Mouse (Mus musculus): ENCODE results near the gene Hsdl1.

Hsdl1 gene

DNA sequence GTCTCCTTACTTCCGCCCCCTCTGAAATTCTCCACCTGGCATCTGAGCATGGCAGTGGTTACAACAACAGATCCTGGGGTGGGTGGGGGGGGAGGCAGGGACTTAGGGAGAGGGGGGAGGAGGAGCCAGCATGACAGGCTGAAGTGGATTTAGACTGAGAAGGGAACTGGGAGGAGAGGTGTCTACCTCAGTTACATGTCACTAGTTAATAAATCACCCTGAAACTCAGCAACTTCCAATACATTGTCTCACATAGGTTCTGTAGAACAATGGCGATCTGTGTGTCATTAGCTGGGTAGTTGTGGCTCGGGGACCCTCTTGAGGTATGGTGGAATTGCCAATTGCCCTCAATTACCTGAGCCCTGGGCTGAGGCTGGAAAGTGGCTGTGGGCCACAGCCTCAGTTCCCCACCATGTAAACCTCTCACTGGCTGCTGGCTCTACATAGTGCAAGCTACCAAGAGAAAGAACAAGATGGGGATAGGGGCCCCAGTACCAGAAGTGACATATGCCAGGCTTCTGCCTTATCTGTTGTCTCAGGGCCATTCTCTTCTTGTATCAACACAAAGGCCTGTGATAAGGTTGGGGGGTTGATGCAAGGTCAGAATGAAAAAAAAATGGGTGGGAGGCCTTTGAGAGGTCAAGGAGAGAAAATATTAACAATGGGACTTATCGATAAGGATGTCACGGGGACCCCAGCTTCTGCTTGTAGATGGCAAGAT lies 5.6 kb upstream of the Hsdl1 start:
- DNase-seq (ENCODE audit: low read depth in 1 of 2, low spot score in 2 of 2): no peak

DNA sequence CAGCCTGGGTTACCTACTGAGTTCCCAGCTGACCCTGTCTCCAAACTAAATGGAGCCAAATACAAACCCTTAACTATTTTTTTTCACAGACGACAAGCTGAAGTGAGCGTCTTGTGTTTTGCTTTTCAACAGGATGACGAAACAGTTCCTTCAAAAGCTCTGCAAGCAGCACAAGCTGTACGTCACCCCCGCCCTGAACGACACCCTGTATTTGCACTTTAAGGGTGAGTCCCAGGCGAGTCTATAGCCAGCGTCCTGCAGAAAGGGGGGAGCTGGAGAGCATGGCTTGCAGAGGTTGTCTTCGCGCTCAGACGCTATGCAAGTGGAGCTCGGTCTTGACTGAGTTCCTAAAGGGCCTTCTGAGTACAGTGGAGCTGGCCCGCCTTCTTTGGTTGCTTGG lies 4.1 kb upstream of the Hsdl1 start:
- no peak for DNase-seq (ENCODE audit: low read depth in 1 of 2, low spot score in 2 of 2)

DNA sequence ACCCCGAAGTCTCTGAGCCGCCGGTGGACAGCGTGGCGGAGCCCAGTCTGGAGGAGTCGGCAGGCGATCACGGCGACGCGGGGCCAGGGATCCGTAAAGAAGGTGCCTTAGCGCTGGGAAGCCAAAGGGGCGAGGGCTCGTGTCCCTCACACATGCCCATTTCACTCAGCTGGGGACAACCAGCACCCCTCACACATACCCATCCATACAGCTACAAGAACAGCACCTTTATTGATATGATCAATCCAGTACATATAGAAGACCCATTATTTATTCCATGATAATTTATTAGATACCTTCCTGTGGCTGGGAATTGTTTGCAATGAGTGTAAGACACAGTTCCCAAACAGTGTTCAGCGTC lies 363 bp upstream of the Hsdl1 start:
- DNase-seq (ENCODE audit: low read depth in 1 of 2, low spot score in 2 of 2): no peak

DNA sequence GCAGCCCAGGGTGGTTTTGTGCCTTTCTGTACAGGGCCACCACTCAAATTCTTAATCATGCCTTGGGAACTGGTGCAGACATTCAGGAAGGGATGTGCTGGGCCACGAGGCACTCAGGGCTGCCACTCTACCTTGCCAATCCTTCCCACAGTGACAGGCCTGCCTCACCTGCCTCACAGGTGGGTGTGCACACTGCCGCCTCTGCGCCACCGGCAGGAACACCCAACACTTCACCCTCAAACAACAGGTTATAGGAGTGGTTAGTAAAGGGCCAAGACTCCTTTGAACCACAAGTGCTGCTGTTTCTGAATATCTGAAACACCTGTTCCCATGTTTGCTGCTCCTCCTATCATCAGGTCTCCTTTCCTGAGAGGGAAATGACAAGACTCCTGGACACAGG lies 2.6 kb downstream of the Hsdl1 start:
- DNase-seq (ENCODE audit: low read depth in 1 of 2, low spot score in 2 of 2): no peak

DNA sequence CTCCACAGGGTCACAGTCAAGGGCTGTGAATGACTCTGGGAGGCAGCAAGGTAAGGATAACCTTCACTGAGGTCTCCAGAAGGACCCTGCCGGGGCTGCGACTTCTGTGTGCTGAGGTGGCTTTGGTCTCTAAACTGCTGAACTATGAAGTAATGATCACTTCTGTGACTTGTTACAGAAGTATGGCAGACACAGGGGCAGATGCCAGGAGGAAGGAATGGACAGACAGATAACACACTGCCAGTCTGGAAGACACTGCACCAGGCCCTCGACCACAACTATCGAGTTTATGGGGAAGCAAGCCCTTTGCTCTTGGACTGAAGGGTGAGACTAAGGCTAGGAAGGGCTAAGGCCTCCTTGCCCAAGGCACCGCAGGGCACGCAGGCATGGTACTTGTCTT lies 3.8 kb downstream of the Hsdl1 start:
- DNase-seq (ENCODE audit: low read depth in 1 of 2, low spot score in 2 of 2): no peak

DNA sequence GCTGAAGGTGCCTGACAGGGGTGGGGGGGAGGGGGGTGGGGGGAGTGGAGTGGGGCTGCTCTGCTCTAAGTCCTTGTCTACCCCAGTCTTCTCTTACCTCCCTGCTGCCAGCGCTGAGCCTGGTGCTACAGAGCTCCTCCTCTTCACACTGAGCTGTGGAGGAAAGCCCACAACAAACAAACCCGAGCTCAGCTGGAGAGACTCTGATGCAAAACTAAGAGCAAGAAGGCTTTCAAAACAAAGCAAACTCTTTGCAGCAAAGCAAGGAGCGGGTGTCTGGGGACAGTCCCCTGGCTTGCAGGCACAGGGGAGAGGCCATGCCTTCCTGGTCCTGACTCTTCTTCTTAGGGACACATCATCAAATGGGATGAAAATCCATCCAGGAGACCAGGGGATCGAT lies 5.1 kb downstream of the Hsdl1 start:
- DNase-seq (ENCODE audit: low read depth in 1 of 2, low spot score in 2 of 2): no peak

DNA sequence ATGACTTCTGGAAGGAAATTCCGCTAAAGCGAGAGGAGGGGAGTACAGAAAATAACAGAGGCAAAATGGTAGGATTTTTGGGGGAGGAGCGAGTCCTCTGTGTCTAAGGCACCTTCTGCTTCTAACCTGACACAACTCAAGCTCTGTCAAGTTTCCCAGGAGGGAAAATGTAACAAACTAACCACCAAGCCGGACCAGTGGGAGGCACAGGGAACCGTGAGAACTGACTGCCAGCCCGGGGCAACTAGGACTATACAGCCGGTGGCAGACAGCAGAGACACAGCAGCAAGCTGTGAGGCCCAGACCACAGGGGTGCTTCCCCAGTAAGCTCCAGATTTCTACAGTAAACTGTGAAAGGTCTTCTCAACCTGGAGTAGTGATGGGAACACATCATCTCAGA lies 6.0 kb downstream of the Hsdl1 start:
- no peak for DNase-seq (ENCODE audit: low read depth in 1 of 2, low spot score in 2 of 2)

DNA sequence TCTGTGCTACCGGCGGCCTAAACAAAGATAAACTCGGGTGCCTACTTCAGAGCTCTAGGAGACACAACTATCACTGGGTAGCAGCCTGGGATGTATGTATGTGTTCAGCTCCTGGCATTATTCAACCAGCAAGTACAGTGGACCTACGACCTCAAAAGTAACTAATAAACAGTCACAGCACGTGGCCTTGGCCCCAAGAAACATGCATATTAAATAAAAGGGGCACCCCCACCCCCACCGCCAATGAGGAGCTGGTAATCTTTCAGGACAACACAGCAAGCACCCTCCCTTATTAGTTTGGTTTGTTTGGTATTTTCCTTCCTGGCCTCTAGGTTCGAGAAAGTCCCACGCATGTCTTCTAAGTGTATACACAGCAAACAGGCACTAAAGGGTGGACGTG lies 6.7 kb downstream of the Hsdl1 start:
- DNase-seq (ENCODE audit: low read depth in 1 of 2, low spot score in 2 of 2): no peak

DNA sequence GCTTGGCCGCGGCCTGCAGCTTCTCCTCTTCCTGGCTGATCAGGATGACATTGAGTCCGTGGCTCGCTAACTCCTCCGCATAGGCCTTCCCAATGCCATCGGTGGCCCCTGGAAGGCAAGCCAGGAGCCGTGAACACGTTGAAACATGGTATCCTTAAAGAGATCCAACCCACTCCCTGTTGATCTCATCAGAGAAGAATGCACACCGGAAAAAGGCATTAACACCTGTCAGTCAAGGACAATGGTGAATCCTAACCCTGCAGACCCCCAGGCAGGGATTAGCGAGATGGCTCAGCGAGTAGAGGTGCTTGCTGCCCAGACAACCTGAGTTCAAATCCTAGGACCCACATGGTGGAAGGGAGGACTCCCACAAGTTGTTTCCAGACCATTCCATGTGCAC lies 8.6 kb downstream of the Hsdl1 start:
- DNase-seq (ENCODE audit: low read depth in 1 of 2, low spot score in 2 of 2): no peak

DNA sequence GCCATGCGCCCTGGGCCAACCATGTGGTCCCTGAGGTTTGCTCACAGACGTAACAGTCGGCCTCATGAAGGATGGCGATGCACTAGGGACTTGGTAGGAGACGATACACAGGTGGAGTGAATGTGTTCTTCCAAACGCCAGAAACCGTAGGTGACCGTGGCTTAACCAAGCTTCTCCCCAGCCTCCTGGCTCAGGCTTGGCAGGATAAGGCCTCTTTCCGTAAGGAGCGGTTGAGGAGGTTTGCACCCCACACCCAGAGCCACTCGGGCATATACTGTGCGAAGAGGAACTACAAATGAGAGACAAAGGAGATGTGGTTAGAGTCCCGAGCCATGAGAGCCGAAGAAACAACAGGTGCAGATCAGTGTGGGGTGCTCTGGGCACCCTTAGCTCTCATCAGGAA lies 11.1 kb downstream of the Hsdl1 start:
- DNase-seq (ENCODE audit: low read depth in 1 of 2, low spot score in 2 of 2): no peak

DNA sequence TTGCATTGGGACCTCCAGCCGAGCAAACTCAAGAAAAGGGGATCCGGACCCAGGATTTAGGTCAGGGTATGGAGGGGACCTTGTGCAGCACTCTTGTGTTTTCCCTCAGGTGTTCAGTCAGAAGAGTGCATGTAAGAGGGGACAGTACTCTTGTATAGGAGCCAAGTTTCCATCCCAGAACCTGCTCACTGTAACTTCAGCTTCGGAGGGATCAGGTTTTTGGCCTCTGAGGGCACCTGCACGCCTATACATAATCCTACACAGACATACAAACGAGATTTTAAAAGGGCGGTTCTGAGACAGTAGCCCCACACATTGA lies 15.6 kb downstream of the Hsdl1 start:
- DNase-seq (ENCODE audit: low read depth in 1 of 2, low spot score in 2 of 2): no peak

DNA sequence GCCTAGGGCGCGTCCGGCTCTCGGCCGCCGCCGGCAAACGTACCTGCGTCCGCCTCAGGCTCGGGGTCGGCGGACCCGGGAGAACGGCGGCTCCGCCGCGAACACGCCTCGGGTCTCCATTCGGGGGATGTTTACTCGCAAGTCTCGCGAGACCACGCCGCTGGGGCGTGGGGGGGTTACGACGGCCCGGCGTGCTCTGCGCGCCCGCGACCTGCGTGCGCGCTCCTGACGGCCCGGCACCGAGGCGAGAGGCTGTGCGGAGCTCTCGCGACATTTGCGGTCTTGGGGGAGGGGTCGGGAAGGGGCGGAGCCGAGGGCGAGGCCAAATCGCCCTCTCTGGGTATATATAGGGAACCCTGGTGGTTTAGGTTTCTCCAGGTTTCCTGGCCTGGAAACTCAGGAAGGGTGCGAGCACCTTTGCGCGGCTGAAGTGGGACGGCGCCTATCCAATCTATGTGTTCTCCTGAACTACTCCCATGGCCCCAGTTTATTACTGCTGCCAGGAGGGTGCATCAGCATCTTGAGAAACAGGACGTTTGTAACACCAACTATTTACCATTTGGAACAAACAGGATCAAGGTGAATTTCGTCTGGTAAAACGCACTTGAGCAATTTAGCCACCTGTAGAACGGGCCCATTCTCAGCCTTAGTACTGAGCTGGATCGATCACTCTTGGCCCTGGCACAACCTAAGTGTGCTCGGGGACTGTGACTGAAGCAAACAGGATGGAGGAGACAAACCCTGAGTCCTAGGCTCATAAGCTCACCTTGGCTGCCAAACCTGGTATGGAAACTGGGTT lies 16.2 kb downstream of the Hsdl1 start, which contains the start of gene Mbtps1:
Gene Mbtps1, minus strand, starts transcription at position 133 of the 799 bp plus-strand sequence.
- peak; percentile 90 to 99 for DNase-seq (ENCODE audit: low read depth in 1 of 2, low spot score in 2 of 2)

DNA sequence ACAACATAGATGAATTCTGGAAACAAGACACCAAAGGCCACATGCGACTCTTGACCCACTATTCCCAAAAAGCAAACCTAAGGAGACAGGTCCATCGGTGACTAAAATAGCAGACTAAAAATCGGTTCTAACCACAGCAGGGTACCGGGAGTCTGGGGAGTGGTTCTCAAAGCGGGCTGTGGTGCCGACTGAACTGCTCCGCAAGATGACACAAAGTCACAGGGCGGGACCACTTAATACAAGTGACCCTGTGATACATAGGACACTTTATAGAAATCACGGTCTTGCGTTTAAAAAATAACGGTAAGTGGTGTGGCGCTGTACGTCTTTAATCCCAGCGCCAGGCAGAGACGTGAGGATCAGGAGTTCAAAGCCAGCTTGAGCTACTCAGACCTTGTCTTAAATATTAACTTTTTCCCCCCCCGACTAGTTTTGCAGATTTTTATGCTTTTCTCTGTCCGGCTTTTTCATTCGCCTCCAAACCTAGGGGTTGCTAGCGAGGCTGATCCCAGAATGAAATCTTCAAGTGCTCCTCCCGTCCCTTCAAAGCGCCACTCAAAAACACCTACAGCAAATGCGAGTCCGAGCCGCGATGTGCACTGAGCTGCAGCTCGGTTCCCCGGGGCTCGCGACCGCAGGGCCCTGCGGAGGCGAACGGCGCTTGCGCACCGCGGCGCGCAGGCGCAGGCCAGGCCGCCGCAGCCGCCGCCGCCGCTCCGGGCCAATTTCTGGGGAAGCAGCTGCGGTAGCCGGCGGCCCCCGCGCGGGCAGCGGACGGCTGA lies 17.0 kb downstream of the Hsdl1 start:
- DNase-seq (ENCODE audit: low read depth in 1 of 2, low spot score in 2 of 2): no peak

DNA sequence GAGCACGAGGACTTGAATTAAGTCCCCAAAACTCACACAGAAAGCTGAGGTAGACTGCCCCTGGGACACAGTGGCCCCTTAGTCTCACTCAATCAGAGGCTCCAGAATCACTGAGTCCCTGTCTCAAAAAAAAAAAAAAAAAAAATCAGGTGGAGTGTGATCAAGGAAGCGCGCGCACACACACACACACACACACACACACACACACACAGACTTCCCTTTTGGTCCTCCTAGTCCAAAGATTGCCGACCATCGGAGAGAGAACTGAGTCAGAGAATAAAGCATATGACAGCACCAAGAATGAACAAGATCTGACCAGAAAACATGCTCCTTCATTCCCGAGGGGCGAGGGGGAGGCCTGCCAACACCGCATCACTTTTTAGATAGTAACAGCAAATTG lies 17.9 kb downstream of the Hsdl1 start:
- DNase-seq (ENCODE audit: low read depth in 1 of 2, low spot score in 2 of 2): no peak

DNA sequence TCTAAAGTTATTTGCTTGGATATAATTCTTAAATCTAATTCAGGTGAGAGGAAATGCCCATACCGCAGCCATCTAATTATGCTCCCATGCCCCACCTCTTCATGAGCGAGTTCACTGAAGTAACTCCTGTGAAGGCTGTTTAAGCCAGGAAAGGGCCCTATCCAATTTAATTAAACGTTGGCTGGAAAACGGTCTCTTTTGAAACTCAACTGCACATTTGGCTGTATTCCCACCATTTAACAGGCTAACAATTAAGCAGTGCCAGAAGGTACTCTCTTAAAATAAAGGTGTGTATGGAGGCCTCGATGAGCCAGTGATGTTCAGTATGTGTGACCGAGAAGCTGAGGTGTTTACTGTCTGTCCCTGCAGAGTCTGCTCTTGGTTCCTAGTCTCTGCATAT lies 19.1 kb downstream of the Hsdl1 start:
- DNase-seq (ENCODE audit: low read depth in 1 of 2, low spot score in 2 of 2): no peak

DNA sequence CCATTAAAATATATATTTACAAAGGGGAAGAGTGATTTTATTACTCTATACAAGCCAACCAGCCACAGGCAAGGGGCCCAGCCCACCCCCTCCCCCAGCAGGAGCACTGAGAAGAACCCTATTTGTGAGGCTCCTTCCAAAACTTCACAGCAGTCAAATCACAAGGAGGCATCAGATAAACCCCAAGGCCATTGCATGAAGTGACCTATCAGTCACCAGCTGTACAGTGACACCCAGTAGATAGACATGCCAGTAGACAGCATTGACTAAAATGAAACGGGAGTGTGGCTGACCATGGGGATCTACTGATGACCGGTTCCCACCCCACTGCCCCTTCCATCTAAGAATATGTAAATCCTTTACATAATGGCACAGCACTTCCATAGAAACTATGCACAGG lies 22.0 kb downstream of the Hsdl1 start:
- no peak for DNase-seq (ENCODE audit: low read depth in 1 of 2, low spot score in 2 of 2)

DNA sequence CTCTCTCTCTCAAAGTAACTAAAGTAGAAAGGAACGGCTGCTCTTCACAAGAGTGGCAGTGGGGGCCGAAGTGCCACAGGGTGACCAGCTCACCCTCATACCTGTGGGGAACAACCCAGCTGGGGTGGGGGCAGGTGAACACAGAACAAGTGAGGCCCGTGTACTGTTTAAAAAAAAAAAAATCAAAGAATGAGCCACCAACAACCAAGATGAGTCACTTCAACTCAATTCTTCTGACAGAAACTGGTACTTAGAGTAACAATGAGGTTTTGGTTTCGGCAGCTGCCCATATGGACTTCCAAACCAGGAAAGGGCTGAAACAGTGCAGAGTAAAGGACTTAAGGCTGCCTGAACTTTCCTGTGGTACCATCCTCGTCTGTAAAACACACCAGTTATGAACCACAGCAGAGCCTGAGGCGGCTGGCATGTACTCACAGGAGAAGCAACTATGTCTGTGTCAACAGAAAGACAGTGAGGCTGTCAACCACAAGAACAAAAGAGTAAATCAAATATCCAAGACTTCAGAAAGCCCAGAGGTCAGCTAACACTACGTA lies 26.3 kb downstream of the Hsdl1 start:
- DNase-seq (ENCODE audit: low read depth in 1 of 2, low spot score in 2 of 2): no peak

DNA sequence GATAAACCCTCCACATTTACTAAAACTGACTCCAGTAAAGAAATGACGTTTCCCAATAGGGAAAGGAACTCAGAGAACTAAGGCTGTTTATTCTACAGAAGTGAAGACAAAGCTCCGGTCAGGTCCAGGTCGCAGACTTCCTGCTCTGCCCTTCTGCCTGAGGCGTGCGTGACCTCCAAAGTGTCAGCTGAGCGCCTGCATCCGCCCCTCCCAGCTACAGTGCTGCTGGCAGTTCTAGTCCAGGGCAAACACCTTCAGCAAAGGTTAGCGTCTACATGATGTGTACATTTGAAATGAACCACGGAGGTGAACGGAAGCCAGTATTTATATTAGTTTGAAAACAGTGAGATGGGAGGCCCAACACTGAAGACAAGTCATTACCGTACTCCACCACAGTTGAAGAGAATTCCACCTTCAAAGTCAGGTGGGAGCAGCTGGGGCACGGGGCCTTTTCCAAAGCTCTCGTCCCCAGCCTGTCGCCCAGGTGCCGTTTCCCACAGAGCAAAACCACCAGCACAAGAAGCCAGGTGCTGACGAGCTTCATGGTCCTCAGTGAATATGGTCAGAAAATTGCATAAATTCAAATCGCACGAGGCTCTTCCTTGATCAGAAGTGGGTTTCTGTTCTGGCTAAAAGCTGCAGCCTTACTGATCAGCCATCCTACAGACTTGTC lies 27.8 kb downstream of the Hsdl1 start:
- DNase-seq (ENCODE audit: low read depth in 1 of 2, low spot score in 2 of 2): no peak

DNA sequence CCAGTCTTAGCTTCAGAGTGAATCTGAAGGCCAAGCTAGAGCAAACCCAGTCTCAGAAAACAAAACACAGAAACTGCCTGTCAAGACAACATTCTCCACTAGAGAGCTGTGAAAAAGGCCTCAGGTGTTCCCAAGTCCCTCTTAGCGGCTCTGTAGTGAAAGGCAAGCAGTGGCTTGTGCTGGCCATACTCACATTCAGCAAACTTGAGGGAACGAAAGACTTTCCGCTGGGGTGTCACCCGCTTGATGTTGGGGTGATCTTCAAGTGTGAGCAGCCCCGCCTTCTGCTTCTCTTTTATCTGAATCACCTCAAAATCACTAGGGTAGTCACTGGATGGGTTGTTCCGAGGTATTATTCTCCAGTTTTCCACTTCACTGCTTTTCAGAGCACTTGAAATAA lies 29.2 kb downstream of the Hsdl1 start:
- DNase-seq (ENCODE audit: low read depth in 1 of 2, low spot score in 2 of 2): no peak

DNA sequence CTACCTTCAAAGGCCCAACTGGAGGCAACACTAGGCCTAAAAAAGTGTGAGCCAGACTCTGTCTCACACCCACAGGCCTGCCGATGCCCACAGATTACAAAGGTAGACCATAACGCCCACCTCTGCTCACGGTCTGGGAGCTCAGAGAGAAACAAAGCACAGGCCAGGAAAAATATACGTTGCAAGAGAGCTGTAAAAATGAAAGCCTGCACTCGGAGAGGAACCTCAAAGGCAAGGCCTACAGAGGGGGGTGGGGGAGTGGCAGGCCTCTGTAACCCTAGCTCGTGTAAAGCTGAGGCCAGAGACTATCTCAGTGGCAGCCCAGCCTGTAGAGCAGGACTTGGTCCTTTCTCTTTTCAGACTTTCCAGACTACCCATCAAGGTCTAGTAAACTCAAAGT lies 29.8 kb downstream of the Hsdl1 start:
- DNase-seq (ENCODE audit: low read depth in 1 of 2, low spot score in 2 of 2): no peak

DNA sequence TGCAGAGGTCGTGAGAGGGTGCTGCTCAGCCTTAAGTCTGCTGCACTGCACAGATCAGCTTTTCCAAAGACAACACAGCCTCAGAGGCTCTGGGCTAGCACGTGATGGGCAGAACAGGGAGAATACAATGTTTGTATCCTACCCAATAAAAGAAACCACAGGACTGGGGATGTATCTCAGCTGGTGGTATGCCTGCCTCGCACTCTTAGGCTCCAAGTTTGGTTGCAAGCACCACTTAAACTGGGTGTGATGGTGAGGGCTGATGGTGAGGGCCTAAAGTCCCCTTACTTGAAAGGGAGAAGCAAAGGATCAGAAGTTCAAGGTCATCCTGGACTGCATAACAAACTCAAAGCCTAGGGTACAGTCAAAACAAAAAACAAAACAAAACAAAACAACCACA lies 30.4 kb downstream of the Hsdl1 start:
- DNase-seq (ENCODE audit: low read depth in 1 of 2, low spot score in 2 of 2): no peak

All from monocyte, adult 2 months (primary cell).